Mouse (Mus musculus): ENCODE results near the gene Arhgap44.

DNA sequence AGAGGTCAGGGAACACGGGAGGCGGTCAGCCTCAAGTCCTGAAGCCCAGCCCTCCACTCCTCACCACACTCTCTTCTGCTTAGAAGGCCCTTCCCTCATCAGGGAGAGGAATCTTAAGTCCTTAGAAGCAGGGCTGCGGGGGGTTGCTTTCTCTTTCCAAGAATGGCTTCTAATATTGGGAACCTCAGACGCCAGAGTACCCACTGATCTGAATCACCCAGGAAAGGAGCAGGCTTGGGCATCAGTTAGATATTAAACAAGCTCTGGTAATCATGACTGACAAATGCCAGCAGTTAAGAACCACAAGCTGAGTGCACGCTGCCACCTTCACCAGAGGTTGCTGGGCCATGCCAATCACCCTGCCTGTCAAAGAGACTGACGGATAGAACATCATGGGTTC lies 148.9 kb downstream of the Arhgap44 start:
- no peak for TF ChIP-seq CTCF (IDR thresholded peaks at IDR 0.05; ENCODE audit: borderline replicate concordance, insufficient read depth, low read depth, low read length)
- TF ChIP-seq POLR2A (IDR thresholded peaks at IDR 0.05; ENCODE audit: borderline replicate concordance, insufficient read depth, low read length): no peak
